Mouse (Mus musculus) 3T3-L1 (cell line): ENCODE measurements around the gene Ift74.
A peak's percentile ranks its signal among the peaks of the same experiment; 100 is the strongest.
"Not testable (repeated sequence)": the region's sequence is repeated elsewhere in the genome, so short reads cannot be mapped to it uniquely, and the experiment has no call there.

ENCODE experiments used
- DNase-seq: peaks from one replicate; pipeline ENCODE4 v3.0.0-alpha.2; 2015; ENCODE audit warnings: low read depth, low spot score

Ift74 gene

GRCm38 (mm10) chr4:94613972-94614626 lies at the start of gene Ift74:
Ift74 (plus strand) TSS chr4:94614491.
- peak; percentile 98 for DNase-seq

GRCm38 (mm10) chr4:94572677-94573076 lies 41.6 kb upstream of the Ift74 start:
- DNase-seq = no peak

GRCm38 (mm10) chr4:94591765-94592381 lies 22.4 kb upstream of the Ift74 start:
- no peak for DNase-seq

GRCm38 (mm10) chr4:94592709-94593108 lies 21.6 kb upstream of the Ift74 start:
- DNase-seq = no peak

GRCm38 (mm10) chr4:94601395-94601794 lies 12.9 kb upstream of the Ift74 start:
- peak; percentile 63 for DNase-seq

- peak; percentile 58 for DNase-seq
Measured at GRCm38 (mm10) chr4:94602496-94603030, 11.7 kb upstream of the Ift74 start.

GRCm38 (mm10) chr4:94603031-94603629 lies 11.2 kb upstream of the Ift74 start, which contains the start of gene Plaa:
Plaa (minus strand) TSS chr4:94603244.
- peak; percentile 87 for DNase-seq

- DNase-seq = no peak
Measured at GRCm38 (mm10) chr4:94604452-94605019, 9.8 kb upstream of the Ift74 start.

GRCm38 (mm10) chr4:94605591-94605990 lies 8.7 kb upstream of the Ift74 start:
- no peak for DNase-seq

- DNase-seq = no peak
Measured at GRCm38 (mm10) chr4:94610339-94610738, 4.0 kb upstream of the Ift74 start.

GRCm38 (mm10) chr4:94614627-94615006 lies 326 bp downstream of the Ift74 start:
- peak; percentile 52 for DNase-seq

GRCm38 (mm10) chr4:94620077-94620476 lies 5.8 kb downstream of the Ift74 start:
- DNase-seq = peak; percentile 57

GRCm38 (mm10) chr4:94643141-94643540 lies 28.9 kb downstream of the Ift74 start:
- DNase-seq = no peak

- DNase-seq = no peak
Measured at GRCm38 (mm10) chr4:94649920-94650319, 35.6 kb downstream of the Ift74 start, which contains the start of gene Lrrc19. Lrrc19 (minus strand) TSS chr4:94650144.

- not testable (repeated sequence) for DNase-seq
Measured at GRCm38 (mm10) chr4:94650426-94651175, 36.3 kb downstream of the Ift74 start.

- peak; percentile 58 for DNase-seq
Measured at GRCm38 (mm10) chr4:94669718-94670117, 55.4 kb downstream of the Ift74 start.

GRCm38 (mm10) chr4:94680662-94681061 lies 66.4 kb downstream of the Ift74 start:
- no peak for DNase-seq

- no peak for DNase-seq
Measured at GRCm38 (mm10) chr4:94681181-94681580, 66.9 kb downstream of the Ift74 start.

- no peak for DNase-seq
Measured at GRCm38 (mm10) chr4:94682029-94682428, 67.7 kb downstream of the Ift74 start.

- DNase-seq = no peak
Measured at GRCm38 (mm10) chr4:94683305-94683704, 69.0 kb downstream of the Ift74 start.

GRCm38 (mm10) chr4:94689804-94690203 lies 75.5 kb downstream of the Ift74 start:
- DNase-seq = not testable (repeated sequence)
